Mouse (Mus musculus) hindbrain, embryonic 10.5 days (tissue): ENCODE results near the gene Spon2. TPM values are rescaled to one million over a fixed set of nuclear protein-coding genes. Genes with fewer than 3 reads are reported as not detected.

Experiments used
- DNase-seq: peaks from one replicate; pipeline ENCODE4 v3.0.0-alpha.2; 2017; ENCODE audit warnings: low spot score
- H3K27ac ChIP-seq: fragments of 300-500 bp; sonication (generic); 2 replicates; pipeline ENCODE4 v1.5.1; 2016; ENCODE audit warnings: mild to moderate bottlenecking, moderate library complexity
- H3K27me3 ChIP-seq: fragments of 300-500 bp; sonication (generic); 2 replicates; pipeline ENCODE4 v1.6.1; 2016; ENCODE audit warnings: mild to moderate bottlenecking; ENCODE audit not compliant: poor library complexity, insufficient read depth, severe bottlenecking
- H3K36me3 ChIP-seq: fragments of 300-500 bp; sonication (generic); 2 replicates; pipeline ENCODE4 v1.6.1; 2016; ENCODE audit warnings: mild to moderate bottlenecking, moderate library complexity
- H3K4me1 ChIP-seq: fragments of 300-500 bp; sonication (generic); replicated peaks from 2 replicates; pipeline ENCODE4 v1.6.1; 2016; ENCODE audit warnings: mild to moderate bottlenecking
- H3K4me3 ChIP-seq: fragments of 300-500 bp; sonication (generic); 2 replicates; pipeline ENCODE4 v1.5.1; 2016; ENCODE audit warnings: mild to moderate bottlenecking, moderate library complexity
- H3K9me3 ChIP-seq: fragments of 300-500 bp; sonication (generic); 2 replicates; pipeline ENCODE4 v1.6.1; 2016; ENCODE audit warnings: mild to moderate bottlenecking, moderate library complexity
- WGBS: fragments of 180-500 bp; shearing (Covaris S2); methylation state at CpG from one replicate; pipeline ENCODE4 v1.1.7; 2016; 5-methylcytosine and 5-hydroxymethylcytosine counted together
- polyA plus RNA-seq: library from polyadenylated mRNA; unstranded; fragments of >200 nt; fragmentation: Nextera tagmentation; extraction: Ambion mirVana; gene quantifications from 2 replicates; pipeline ENCODE4 v1.2.1, GENCODE M21; 2016

The Spon2 gene
- polyA plus RNA-seq, 1 experiment from 2014 or later = 4.6 TPM

GRCm38 (mm10) chr5:33208533-33209245, 9.6 kb downstream of the Spon2 start:
- H3K27me3 ChIP-seq = no peaks in the 10 kb centered on the region
- H3K27ac ChIP-seq = no peak overlapping the region
- H3K9me3 ChIP-seq = no peaks in the 10 kb centered on the region
- DNase-seq = no peak
- no peak overlapping the region for H3K4me3 ChIP-seq
- WGBS = 83% methylated on average over 14 of the region's 14 CpGs
- no peaks in the 10 kb centered on the region for H3K36me3 ChIP-seq
- peaks cover 5% of the 10 kb centered on the region for H3K4me1 ChIP-seq

- H3K4me1 ChIP-seq = peaks cover 6% of the 10 kb centered on the region
- no peak for DNase-seq
- no peak overlapping the region for H3K27ac ChIP-seq
- H3K4me3 ChIP-seq = no peak overlapping the region
- H3K36me3 ChIP-seq = no peaks in the 10 kb centered on the region
- H3K27me3 ChIP-seq = peaks cover 6% of the 10 kb centered on the region; the same call in 1 of the 2 replicates
- WGBS = 57% methylated on average over 9 of the region's 9 CpGs
- H3K9me3 ChIP-seq = no peaks in the 10 kb centered on the region
These were observed 11.1 kb downstream of the Spon2 start for GRCm38 (mm10) chr5:33207136-33207535.

GRCm38 (mm10) chr5:33206328-33206727, 11.9 kb downstream of the Spon2 start:
- no peaks in the 10 kb centered on the region for H3K9me3 ChIP-seq
- no peak for DNase-seq
- no peak overlapping the region for H3K4me3 ChIP-seq
- H3K27ac ChIP-seq = no peak overlapping the region
- 93% methylated on average over 7 of the region's 7 CpGs for WGBS
- H3K4me1 ChIP-seq = peaks cover 6% of the 10 kb centered on the region
- no peaks in the 10 kb centered on the region for H3K36me3 ChIP-seq
- H3K27me3 ChIP-seq = peaks cover 6% of the 10 kb centered on the region; the same call in 1 of the 2 replicates

GRCm38 (mm10) chr5:33204284-33204683, 14.0 kb downstream of the Spon2 start:
- no peak for DNase-seq
- no peaks in the 10 kb centered on the region for H3K9me3 ChIP-seq
- H3K4me1 ChIP-seq = peaks cover 6% of the 10 kb centered on the region
- WGBS = 82% methylated on average over 7 of the region's 7 CpGs
- H3K4me3 ChIP-seq = no peak overlapping the region
- peaks cover 6% of the 10 kb centered on the region; the same call in 1 of the 2 replicates for H3K27me3 ChIP-seq
- no peak overlapping the region for H3K27ac ChIP-seq
- no peaks in the 10 kb centered on the region for H3K36me3 ChIP-seq

- no peak overlapping the region for H3K27ac ChIP-seq
- DNase-seq = peak; percentile 88
- H3K4me1 ChIP-seq = peaks cover 6% of the 10 kb centered on the region
- H3K27me3 ChIP-seq = peaks cover 6% of the 10 kb centered on the region; the same call in 1 of the 2 replicates
- H3K36me3 ChIP-seq = no peaks in the 10 kb centered on the region
- no peaks in the 10 kb centered on the region for H3K9me3 ChIP-seq
- 18% methylated on average over 9 of the region's 9 CpGs for WGBS
- H3K4me3 ChIP-seq = peak overlapping the region; percentile 26
These were observed 14.5 kb downstream of the Spon2 start for GRCm38 (mm10) chr5:33203691-33204242.

- H3K27me3 ChIP-seq = peaks cover 6% of the 10 kb centered on the region; the same call in 1 of the 2 replicates
- no peaks in the 10 kb centered on the region for H3K36me3 ChIP-seq
- 85% methylated on average over 6 of the region's 6 CpGs for WGBS
- no peaks in the 10 kb centered on the region for H3K9me3 ChIP-seq
- no peak overlapping the region for H3K27ac ChIP-seq
- H3K4me3 ChIP-seq = no peak overlapping the region
- H3K4me1 ChIP-seq = peaks cover 6% of the 10 kb centered on the region
- DNase-seq = no peak
These were observed 15.1 kb downstream of the Spon2 start for GRCm38 (mm10) chr5:33203171-33203565.

- 89% methylated on average over 13 of the region's 13 CpGs for WGBS
- H3K4me1 ChIP-seq = peaks cover 6% of the 10 kb centered on the region
- H3K27me3 ChIP-seq = peaks cover 6% of the 10 kb centered on the region; the same call in 1 of the 2 replicates
- H3K27ac ChIP-seq = no peak overlapping the region
- H3K4me3 ChIP-seq = no peak overlapping the region
- DNase-seq = no peak
- H3K9me3 ChIP-seq = no peaks in the 10 kb centered on the region
- no peaks in the 10 kb centered on the region for H3K36me3 ChIP-seq
These were observed 15.6 kb downstream of the Spon2 start for GRCm38 (mm10) chr5:33202516-33203170.

- Histone ChIP-seq H3K9me3 (no peaks in the 10 kb centered on the region), H3K27me3 (peaks cover 6% of the 10 kb centered on the region; the same call in 1 of the 2 replicates), H3K27ac (no peak overlapping the region), H3K4me1 (peaks cover 4% of the 10 kb centered on the region), H3K4me3 (no peak overlapping the region), H3K36me3 (no peaks in the 10 kb centered on the region)
- WGBS = 71% methylated on average over 13 of the region's 13 CpGs
- no peak for DNase-seq
These were observed 16.6 kb downstream of the Spon2 start for GRCm38 (mm10) chr5:33201697-33202096.

GRCm38 (mm10) chr5:33200071-33200470, 18.2 kb downstream of the Spon2 start:
- H3K4me3 ChIP-seq = no peak overlapping the region
- H3K36me3 ChIP-seq = no peaks in the 10 kb centered on the region
- 72% methylated on average over 1 of the region's 1 CpGs for WGBS
- peaks cover 4% of the 10 kb centered on the region for H3K4me1 ChIP-seq
- H3K27me3 ChIP-seq = peaks cover 6% of the 10 kb centered on the region; the same call in 1 of the 2 replicates
- H3K27ac ChIP-seq = no peak overlapping the region
- no peaks in the 10 kb centered on the region for H3K9me3 ChIP-seq
- no peak for DNase-seq

GRCm38 (mm10) chr5:33195246-33195852, 22.9 kb downstream of the Spon2 start:
- Histone ChIP-seq H3K36me3 (no peaks in the 10 kb centered on the region), H3K9me3 (no peaks in the 10 kb centered on the region), H3K4me3 (no peak overlapping the region), H3K4me1 (0 out of 2 replicates have a peak, but pooled peaks cover 6% of the 10 kb centered on the region), H3K27ac (no peak overlapping the region), H3K27me3 (no peaks in the 10 kb centered on the region)
- DNase-seq = no peak
- WGBS = 81% methylated on average over 9 of the region's 9 CpGs

- no peak overlapping the region for H3K27ac ChIP-seq
- no peaks in the 10 kb centered on the region for H3K27me3 ChIP-seq
- no peaks in the 10 kb centered on the region for H3K9me3 ChIP-seq
- 51% methylated on average over 7 of the region's 7 CpGs for WGBS
- no peak for DNase-seq
- H3K4me3 ChIP-seq = no peak overlapping the region
- H3K4me1 ChIP-seq = 0 out of 2 replicates have a peak, but pooled peaks cover 6% of the 10 kb centered on the region
- H3K36me3 ChIP-seq = no peaks in the 10 kb centered on the region
These were observed 24.7 kb downstream of the Spon2 start for GRCm38 (mm10) chr5:33193567-33193966.
